ENCODE assay signal across 21 mouse cellular contexts in genomic region chr11:61971441-61972221, GRCm38 (mm10). TPM values are rescaled to one million over a fixed set of nuclear protein-coding genes. Genes with fewer than 3 reads are reported as not detected.
A peak's percentile ranks its signal among the peaks of the same experiment; 100 is the strongest.
DNase-seq lines count a peak whose midpoint lies in the region; ATAC-seq and TF ChIP-seq lines count a peak whose summit lies in the region.
"Had no signal": no experiment of that assay in that cellular context is flagged by ENCODE, and none has a peak within 500 bp of the region (broad histone marks: within the 10 kb centered on the region; RNA-seq: fewer than 3 reads in every experiment).

No protein-coding gene starts in this region.

- H3K4me2 ChIP-seq in liver, embryonic 14.5 days (ENCODE audit: low read depth): no peak overlapping the region
- H3K4me2 ChIP-seq: forebrain, embryonic 13.5 days; heart, embryonic 13.5 days; kidney, embryonic 15.5 days; liver, embryonic 15.5 days; midbrain, embryonic 11.5 days; neural tube, embryonic 15.5 days; stomach, embryonic 15.5 days had no signal

- WGBS in heart, adult 2 months: 68% methylated on average over 7 of the region's 7 CpGs
- WGBS in liver, embryonic 14.5 days (ENCODE audit: insufficient replicate concordance): 71% methylated on average over 7 of the region's 7 CpGs

- no peak overlapping the region for H3K4me3 ChIP-seq in heart, adult 2 months
- H3K4me3 ChIP-seq in liver, embryonic 14.5 days (ENCODE audit: insufficient read depth in 1 of 2, low read depth in 2 of 2, low read length in 2 of 2): no peak overlapping the region
- H3K4me3 ChIP-seq: erythroblast, embryonic 14.5 days; forebrain, embryonic 13.5 days; heart, embryonic 13.5 days; kidney, embryonic 15.5 days; left cerebral cortex, adult 2 months; liver, embryonic 15.5 days; neural tube, embryonic 15.5 days; stomach, embryonic 15.5 days had no signal

- no peak for TF ChIP-seq CTCF in heart, adult 2 months (IDR thresholded peaks at IDR 0.05)
- TF ChIP-seq CTCF in liver, embryonic 14.5 days (IDR thresholded peaks at IDR 0.05; ENCODE audit: low read depth): peak; percentile 10; the same call in 1 of the 2 replicates

- no peak for TF ChIP-seq EP300 in heart, adult 2 months (IDR thresholded peaks at IDR 0.05; ENCODE audit: insufficient read depth, low read depth, low read length)
- no peak for TF ChIP-seq EP300 in liver, embryonic 14.5 days (IDR thresholded peaks at IDR 0.05; ENCODE audit: low read depth)

- H3K9ac ChIP-seq in heart, adult 2 months (ENCODE audit: low read depth, low read length): no peak overlapping the region
- H3K9ac ChIP-seq in liver, embryonic 14.5 days (replicated peaks): no peak overlapping the region
- H3K9ac ChIP-seq: forebrain, embryonic 13.5 days; heart, embryonic 13.5 days; kidney, embryonic 15.5 days; liver, embryonic 15.5 days; neural tube, embryonic 15.5 days; stomach, embryonic 15.5 days had no signal

- peak; percentile 53 for DNase-seq in cerebellum, adult 11-12 months
- DNase-seq in cerebellum, adult 11 months: no peak
- peak; percentile 62 for DNase-seq in heart, adult 11 months
- DNase-seq in heart, adult 2 months: no peak
- no peak for DNase-seq in liver, embryonic 14.5 days (ENCODE audit: low read depth in 3 of 3, low spot score in 3 of 3)
- DNase-seq in liver: no peak
- DNase-seq in MN1 (ENCODE audit: low spot score): no peak
- DNase-seq: heart, postnatal 14 days; kidney, adult 11 months; layer of hippocampus, adult 9-11 months; right cerebral cortex, adult 18-20 months; thymus, postnatal 25 days had no signal

- no peaks in the 10 kb centered on the region for H3K4me1 ChIP-seq in heart, adult 2 months (ENCODE audit: control insufficient read depth, insufficient read depth, low read length)
- H3K4me1 ChIP-seq in liver, embryonic 14.5 days (replicated peaks; ENCODE audit: control insufficient read depth in 2 of 2, insufficient read depth in 2 of 2, low read length in 1 of 2): peaks cover 43 to 58% of the 10 kb centered on the region in 2 experiments
- H3K4me1 ChIP-seq: forebrain, embryonic 13.5 days had no signal

- H3K36me3 ChIP-seq in heart, adult 2 months (ENCODE audit: control insufficient read depth, insufficient read depth, low read length): no peaks in the 10 kb centered on the region
- H3K36me3 ChIP-seq in liver, embryonic 14.5 days (replicated peaks; ENCODE audit: control insufficient read depth, insufficient read depth, low read depth): peaks cover 6% of the 10 kb centered on the region
- H3K36me3 ChIP-seq: heart, embryonic 13.5 days; kidney, embryonic 15.5 days; neural tube, embryonic 15.5 days; stomach, embryonic 15.5 days had no signal

- no peak for ATAC-seq in liver, embryonic 14.5 days (ENCODE audit: insufficient read depth)
- ATAC-seq: forebrain, embryonic 13.5 days had no signal

- no peaks in the 10 kb centered on the region for H3K9me3 ChIP-seq in liver, embryonic 14.5 days (ENCODE audit: control insufficient read depth, low read length)
- H3K9me3 ChIP-seq: forebrain, embryonic 13.5 days; heart, embryonic 13.5 days; kidney, embryonic 15.5 days; liver, embryonic 15.5 days; neural tube, embryonic 15.5 days; stomach, embryonic 15.5 days had no signal

- no peaks in the 10 kb centered on the region for H3K27me3 ChIP-seq in heart, adult 2 months (ENCODE audit: control insufficient read depth, insufficient read depth, low read length)
- no peaks in the 10 kb centered on the region for H3K27me3 ChIP-seq in liver, embryonic 14.5 days (ENCODE audit: control insufficient read depth, insufficient read depth, low read length)
- H3K27me3 ChIP-seq: forebrain, embryonic 13.5 days; kidney, embryonic 15.5 days; liver, embryonic 15.5 days; neural tube, embryonic 15.5 days; stomach, embryonic 15.5 days had no signal

- H3K79me2 ChIP-seq in heart, adult 2 months (replicated peaks; ENCODE audit: control insufficient read depth, insufficient read depth, low read length): no peaks in the 10 kb centered on the region

- no peak overlapping the region for H3K27ac ChIP-seq in heart, adult 2 months
- H3K27ac ChIP-seq in liver, embryonic 14.5 days: no peak overlapping the region
- H3K27ac ChIP-seq: forebrain, embryonic 13.5 days; heart, embryonic 13.5 days; kidney, embryonic 15.5 days; left cerebral cortex, adult 2 months; liver, embryonic 15.5 days; neural tube, embryonic 15.5 days; stomach, embryonic 15.5 days had no signal

- intact Hi-C loops in heart, adult 2 months (cut with DNase I): no loop called here

- TF ChIP-seq POLR2A in heart, adult 2 months (IDR thresholded peaks at IDR 0.05; ENCODE audit: insufficient read depth, low read depth, low read length): no peak

RNA-seq across cellular contexts. Expression of gene Specc1, which starts 15.1 kb away (rescaled TPM):
- 10 to 100 TPM in 1 of 2 experiments, 1 to 10 TPM in 1; 4.6 to 21.6 TPM for total RNA-seq in heart, adult 2 months (2021)
- polyA plus RNA-seq in heart, adult 2 months (2012; rRNA removed): 2.1 and 3.5 TPM in 2 replicates
- 23.5 and 26.2 TPM in 2 replicates for polyA plus RNA-seq in liver, embryonic 14.5 days (2012; rRNA removed)
- 40.5 and 43.5 TPM in 2 replicates for polyA plus RNA-seq in liver, embryonic 14.5 days (2014; fragmentation: Nextera tagmentation; extraction: Ambion mirVana)

RNA-seq across cellular contexts. Expression of gene Akap10, which starts 41.6 kb away (rescaled TPM):
- total RNA-seq in heart, adult 2 months (2021): 10 to 100 TPM; 12.6 to 13.7 TPM
- polyA plus RNA-seq in heart, adult 2 months (2012; rRNA removed): 7.9 and 10.0 TPM in 2 replicates
- polyA plus RNA-seq in liver, embryonic 14.5 days (2012; rRNA removed): 5.4 and 6.5 TPM in 2 replicates
- 5.7 and 6.3 TPM in 2 replicates for polyA plus RNA-seq in liver, embryonic 14.5 days (2014; fragmentation: Nextera tagmentation; extraction: Ambion mirVana)

Comparison
In these comparisons a context has a peak if more than half of its experiments do, and no peak if none do; other contexts are left out.
1. DNase-seq: peak in cerebellum, adult 11-12 months (single experiment) and heart, adult 11 months (single experiment); none in cerebellum, adult 11 months (single experiment), heart, adult 2 months (0 of 2), liver, embryonic 14.5 days (0 of 3), liver (single experiment) and MN1 (single experiment).